ENCODE assay signal across 10 mouse cellular contexts in genomic region chr5:29687671-29688070, GRCm38 (mm10). TPM values are rescaled to one million over a fixed set of nuclear protein-coding genes. Genes with fewer than 3 reads are reported as not detected.
DNase-seq lines count a peak whose midpoint lies in the region; ATAC-seq lines count a peak whose summit lies in the region.
"Had no signal": no experiment of that assay in that cellular context is flagged by ENCODE, and none has a peak within 500 bp of the region (broad histone marks: within the 10 kb centered on the region; RNA-seq: fewer than 3 reads in every experiment).

No protein-coding gene starts in this region.

- DNase-seq in layer of hippocampus, postnatal 10 days (ENCODE audit: low spot score in 2 of 2) = peak; percentile 16 to 35
- no peak for DNase-seq in layer of hippocampus, adult 18-20 months (ENCODE audit: low spot score in 2 of 2)
- DNase-seq in NIH3T3 (ENCODE audit: low read depth) = peak; percentile 70
- DNase-seq in embryonic facial prominence, embryonic 10.5 days (ENCODE audit: low spot score) = peak; percentile 44
- DNase-seq in midbrain, embryonic 10.5 days (ENCODE audit: low spot score) = peak; percentile 40
- peak; percentile 32 to 34 for DNase-seq in thymus, postnatal 36 days

- no peaks in the 10 kb centered on the region for H3K4me1 ChIP-seq in embryonic facial prominence, embryonic 10.5 days
- H3K4me1 ChIP-seq in kidney, embryonic 14.5 days (ENCODE audit: control insufficient read depth, insufficient read depth, low read length) = no peaks in the 10 kb centered on the region
- H3K4me1 ChIP-seq in midbrain, embryonic 10.5 days = no peaks in the 10 kb centered on the region

- no peak overlapping the region for H3K4me3 ChIP-seq in embryonic facial prominence, embryonic 10.5 days
- no peak overlapping the region for H3K4me3 ChIP-seq in kidney, embryonic 14.5 days (ENCODE audit: low read length)
- no peak overlapping the region for H3K4me3 ChIP-seq in midbrain, embryonic 10.5 days
- H3K4me3 ChIP-seq: myocyte had no signal

- no peak overlapping the region for H3K27ac ChIP-seq in embryonic facial prominence, embryonic 10.5 days (replicated peaks)
- no peak overlapping the region for H3K27ac ChIP-seq in kidney, embryonic 14.5 days (ENCODE audit: low read depth, low read length)
- H3K27ac ChIP-seq in midbrain, embryonic 10.5 days (replicated peaks) = no peak overlapping the region

- H3K27me3 ChIP-seq in embryonic facial prominence, embryonic 10.5 days (replicated peaks; ENCODE audit: low read depth, poor library complexity, severe bottlenecking) = no peaks in the 10 kb centered on the region
- H3K27me3 ChIP-seq in kidney, embryonic 14.5 days (ENCODE audit: control insufficient read depth, insufficient read depth, low read length) = no peaks in the 10 kb centered on the region
- no peaks in the 10 kb centered on the region for H3K27me3 ChIP-seq in midbrain, embryonic 10.5 days (ENCODE audit: low read depth, poor library complexity, severe bottlenecking)

- WGBS in embryonic facial prominence, embryonic 10.5 days = 51% methylated on average over 3 of the region's 3 CpGs
- WGBS in kidney, embryonic 14.5 days = 56% methylated on average over 3 of the region's 3 CpGs
- 57% methylated on average over 3 of the region's 3 CpGs for WGBS in midbrain, embryonic 10.5 days

- no peak overlapping the region for H3K4me2 ChIP-seq in kidney, embryonic 14.5 days (replicated peaks; ENCODE audit: low read depth, low read length)

- H3K9ac ChIP-seq in kidney, embryonic 14.5 days (ENCODE audit: low read depth, low read length) = no peak overlapping the region

- peak; percentile 78 for ATAC-seq in kidney, embryonic 14.5 days (ENCODE audit: low FRiP score, low TSS enrichment)
- ATAC-seq in activated CD4-positive, CD25-positive, alpha-beta regulatory T cell, adult 4 months = no peak

- H3K36me3 ChIP-seq in embryonic facial prominence, embryonic 10.5 days (replicated peaks) = 0 out of 2 replicates have a peak, but pooled peaks cover 1% of the 10 kb centered on the region
- H3K36me3 ChIP-seq in kidney, embryonic 14.5 days (ENCODE audit: control insufficient read depth, insufficient read depth, low read length) = no peaks in the 10 kb centered on the region
- H3K36me3 ChIP-seq in midbrain, embryonic 10.5 days = no peaks in the 10 kb centered on the region

- no peaks in the 10 kb centered on the region for H3K9me3 ChIP-seq in embryonic facial prominence, embryonic 10.5 days
- no peaks in the 10 kb centered on the region for H3K9me3 ChIP-seq in kidney, embryonic 14.5 days (ENCODE audit: control insufficient read depth, low read length)
- H3K9me3 ChIP-seq in midbrain, embryonic 10.5 days (replicated peaks) = no peaks in the 10 kb centered on the region

RNA-seq across cellular contexts. Expression of gene Dnajb6, which starts 47.8 kb away (rescaled TPM):
- 100 to 1,000 TPM; 172 to 180 TPM for total RNA-seq in layer of hippocampus, postnatal 10 days (2021)
- 100 to 1,000 TPM; 164 to 167 TPM for total RNA-seq in layer of hippocampus, adult 18-20 months (2021)
- 173 and 181 TPM in 2 replicates for polyA plus RNA-seq in embryonic facial prominence, embryonic 10.5 days (2016; fragmentation: Nextera tagmentation; extraction: Ambion mirVana)
- 130 and 141 TPM in 2 replicates for polyA plus RNA-seq in kidney, embryonic 14.5 days (2014; fragmentation: Nextera tagmentation; extraction: Ambion mirVana)
- 173 and 191 TPM in 2 replicates for polyA plus RNA-seq in midbrain, embryonic 10.5 days (2016; fragmentation: Nextera tagmentation; extraction: Ambion mirVana)
- 100 to 1,000 TPM; 113 to 126 TPM for polyA plus RNA-seq in activated CD4-positive, CD25-positive, alpha-beta regulatory T cell, adult 4 months (2017; shearing (Covaris generic))

RNA-seq across cellular contexts. Expression of gene Gm5129, which starts 48.1 kb away (rescaled TPM):
- total RNA-seq in layer of hippocampus, postnatal 10 days (2021) = not detected
- not detected for total RNA-seq in layer of hippocampus, adult 18-20 months (2021)
- polyA plus RNA-seq in embryonic facial prominence, embryonic 10.5 days (2016; fragmentation: Nextera tagmentation; extraction: Ambion mirVana) = not detected in 2 replicates
- polyA plus RNA-seq in kidney, embryonic 14.5 days (2014; fragmentation: Nextera tagmentation; extraction: Ambion mirVana) = not detected in 2 replicates
- not detected in 2 replicates for polyA plus RNA-seq in midbrain, embryonic 10.5 days (2016; fragmentation: Nextera tagmentation; extraction: Ambion mirVana)
- polyA plus RNA-seq in activated CD4-positive, CD25-positive, alpha-beta regulatory T cell, adult 4 months (2017; shearing (Covaris generic)) = not detected
- total RNA-seq: gastrocnemius, postnatal 4 days had no signal

Comparison
In these comparisons a context has a peak if more than half of its experiments do, and no peak if none do; other contexts are left out.
1. DNase-seq: peak in layer of hippocampus, postnatal 10 days (2 of 2), NIH3T3 (single experiment), embryonic facial prominence, embryonic 10.5 days (single experiment), midbrain, embryonic 10.5 days (single experiment) and thymus, postnatal 36 days (2 of 2); none in layer of hippocampus, adult 18-20 months (0 of 2).